8 mouse cellular contexts compared by ENCODE assay signal in the genomic region with DNA sequence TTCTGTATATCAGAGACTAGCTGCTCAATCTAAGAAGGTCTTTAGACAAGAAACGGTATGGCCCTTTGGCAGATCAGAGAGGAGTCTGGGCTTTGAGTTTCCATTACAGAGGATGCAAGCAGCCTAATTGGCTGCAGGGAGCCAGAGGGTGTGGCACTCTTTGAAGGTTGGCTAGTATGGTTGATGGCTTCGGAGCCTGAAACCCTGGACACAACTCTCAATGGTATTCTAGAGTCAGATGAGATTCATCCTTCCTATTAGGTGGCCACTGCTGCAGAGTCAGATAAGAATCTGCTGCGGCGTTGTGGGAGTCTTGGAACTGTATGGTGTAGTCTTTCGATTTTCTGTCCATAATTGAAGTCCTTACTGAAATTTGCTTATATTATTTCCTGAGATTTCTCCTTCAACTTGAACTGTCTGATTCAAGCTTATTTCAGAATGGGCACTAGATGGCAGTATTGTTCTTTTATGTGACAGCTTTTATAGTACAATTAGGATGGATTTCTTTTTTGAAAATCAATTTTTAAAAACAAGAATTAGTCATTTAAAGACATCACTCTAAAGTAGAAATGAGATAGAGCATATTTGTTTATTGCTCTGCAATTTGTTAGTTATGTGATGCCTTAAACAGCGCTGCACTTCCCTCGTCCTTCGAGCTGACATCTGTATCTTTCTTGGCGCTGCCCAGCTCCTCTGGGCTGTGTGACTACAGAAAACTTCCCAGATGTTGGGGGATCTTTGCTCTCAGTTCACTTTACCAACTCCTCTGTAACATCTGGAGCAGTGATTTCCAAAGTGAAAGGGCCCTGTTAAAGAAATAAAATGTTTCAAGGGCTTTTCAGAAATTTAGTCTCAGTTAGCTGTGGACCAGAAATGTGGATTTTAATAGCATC.
DNase-seq lines count a peak whose midpoint lies in the region; ATAC-seq lines count a peak whose summit lies in the region.

No protein-coding gene starts in this region.

- peak; percentile 34 to 43 for DNase-seq in left cerebral cortex, postnatal 14 days (ENCODE audit: low spot score in 2 of 2)
- DNase-seq in left cerebral cortex, adult 9 months (ENCODE audit: low spot score in 2 of 2): no peak
- DNase-seq in ZHBTc4 (ENCODE audit: low read depth, low spot score): peak; percentile 52
- DNase-seq in naive thymus-derived CD4-positive, alpha-beta T cell, adult 2 months (ENCODE audit: low read depth): peak; percentile 36
- no peak for DNase-seq in thymus, postnatal 10 days (ENCODE audit: low spot score in 2 of 2)
- no peak for DNase-seq in kidney, postnatal 4 days

- H3K4me1 ChIP-seq in embryonic facial prominence, embryonic 15.5 days: peaks cover 16% of the 10 kb centered on the region

- no peak overlapping the region for H3K9ac ChIP-seq in embryonic facial prominence, embryonic 15.5 days

- no peaks in the 10 kb centered on the region for H3K9me3 ChIP-seq in embryonic facial prominence, embryonic 15.5 days (replicated peaks)

- no peaks in the 10 kb centered on the region for H3K36me3 ChIP-seq in embryonic facial prominence, embryonic 15.5 days

- intact Hi-C loops in left cerebral cortex, postnatal 14 days (cut with DNase I): loop anchor here (2.0 to 10.0 kb wide), 5 partner anchors 63 to 683 kb away; partner anchors contain the start of gene Pou4f2

- H3K4me3 ChIP-seq in embryonic facial prominence, embryonic 15.5 days (replicated peaks): no peak overlapping the region

- peaks cover under 1% of the 10 kb centered on the region; the same call in 1 of the 2 replicates for H3K27me3 ChIP-seq in embryonic facial prominence, embryonic 15.5 days

- peak overlapping the region; percentile 32; the same call in 1 of the 2 replicates for H3K4me2 ChIP-seq in embryonic facial prominence, embryonic 15.5 days (replicated peaks)

- no peak for ATAC-seq in embryonic facial prominence, embryonic 15.5 days (ENCODE audit: insufficient number of reproducible peaks, low FRiP score, low TSS enrichment, low read depth)
- ATAC-seq in megakaryocyte, adult 5-6 weeks (ENCODE audit: poor library complexity, severe bottlenecking): no peak

- peak overlapping the region; percentile 49; the same call in 1 of the 2 replicates for H3K27ac ChIP-seq in embryonic facial prominence, embryonic 15.5 days (replicated peaks)

- WGBS in embryonic facial prominence, embryonic 15.5 days: 32% methylated on average over 9 of the region's 9 CpGs

Comparison
In these comparisons a context has a peak if more than half of its experiments do, and no peak if none do; other contexts are left out.
1. DNase-seq: peak in left cerebral cortex, postnatal 14 days (2 of 2), ZHBTc4 (single experiment) and naive thymus-derived CD4-positive, alpha-beta T cell, adult 2 months (single experiment); none in left cerebral cortex, adult 9 months (0 of 2), thymus, postnatal 10 days (0 of 2) and kidney, postnatal 4 days (0 of 2).